Mouse (Mus musculus): ENCODE results near the gene Olfr435.

GRCm38 (mm10) chr6:43198094-43198493 lies 1.1 kb downstream of the Olfr435 start:
- TF ChIP-seq POLR2A (IDR thresholded peaks at IDR 0.05; ENCODE audit: low read depth, low read length): no peak
- TF ChIP-seq CTCF (IDR thresholded peaks at IDR 0.05; ENCODE audit: extremely low read depth, insufficient read depth, insufficient read length, insufficient replicate concordance): no peak
